Mouse (Mus musculus): Measurements from ENCODE around the gene Nusap1. TPM values are rescaled to one million over a fixed set of nuclear protein-coding genes. Genes with fewer than 3 reads are reported as not detected.

Gene Nusap1
- polyA plus RNA-seq (2014; fragmentation: Illumina TruSeq; extraction: RNeasy Lipid Tissue Mini Kit (QIAGEN cat#74804); ENCODE audit: low read depth, low replicate concordance), result 0.50 TPM

GRCm38 (mm10) chr2:119618199-119618982 is at the start of gene Nusap1, which contains the start of gene Oip5:
Gene Nusap1 (plus strand): TSS chr2:119618298.
Gene Oip5 (minus strand): TSS chr2:119618469.

GRCm38 (mm10) chr2:119662220-119663182 is 44.4 kb downstream of the Nusap1 start, which contains the start of gene Ndufaf1:
Gene Ndufaf1 (minus strand): TSS chr2:119662827.

GRCm38 (mm10) chr2:119674525-119675214 is 56.6 kb downstream of the Nusap1 start, which contains the start of gene Rtf1:
Gene Rtf1 (plus strand): TSS chr2:119675068.

Other genes starting within 250 kb of the Nusap1 start
- gene Ino80, start 140.6 kb upstream of the Nusap1 start, polyA plus RNA-seq (2014; fragmentation: Illumina TruSeq; extraction: RNeasy Lipid Tissue Mini Kit (QIAGEN cat#74804); ENCODE audit: low read depth, low replicate concordance), result 9.8 TPM
- gene Exd1, start 70.7 kb upstream of the Nusap1 start, polyA plus RNA-seq (2014; fragmentation: Illumina TruSeq; extraction: RNeasy Lipid Tissue Mini Kit (QIAGEN cat#74804); ENCODE audit: low read depth, low replicate concordance), result 0.34 TPM
- gene Chp1, start 70.6 kb upstream of the Nusap1 start, polyA plus RNA-seq (2014; fragmentation: Illumina TruSeq; extraction: RNeasy Lipid Tissue Mini Kit (QIAGEN cat#74804); ENCODE audit: low read depth, low replicate concordance), result 85.9 TPM
- gene Oip5, start 171 bp downstream of the Nusap1 start, polyA plus RNA-seq (2014; fragmentation: Illumina TruSeq; extraction: RNeasy Lipid Tissue Mini Kit (QIAGEN cat#74804); ENCODE audit: low read depth, low replicate concordance), result 0.45 TPM
- gene Ndufaf1, start 44.5 kb downstream of the Nusap1 start, polyA plus RNA-seq (2014; fragmentation: Illumina TruSeq; extraction: RNeasy Lipid Tissue Mini Kit (QIAGEN cat#74804); ENCODE audit: low read depth, low replicate concordance), result 79.5 TPM
- 19.4 TPM for gene Rtf1, start 56.8 kb downstream of the Nusap1 start, polyA plus RNA-seq (2014; fragmentation: Illumina TruSeq; extraction: RNeasy Lipid Tissue Mini Kit (QIAGEN cat#74804); ENCODE audit: low read depth, low replicate concordance)
- gene Itpka, start 124.0 kb downstream of the Nusap1 start, polyA plus RNA-seq (2014; fragmentation: Illumina TruSeq; extraction: RNeasy Lipid Tissue Mini Kit (QIAGEN cat#74804); ENCODE audit: low read depth, low replicate concordance), result 0.31 TPM
- not detected for gene Ltk, start 142.1 kb downstream of the Nusap1 start, polyA plus RNA-seq (2014; fragmentation: Illumina TruSeq; extraction: RNeasy Lipid Tissue Mini Kit (QIAGEN cat#74804); ENCODE audit: low read depth, low replicate concordance)
- gene Rpap1, start 169.2 kb downstream of the Nusap1 start, polyA plus RNA-seq (2014; fragmentation: Illumina TruSeq; extraction: RNeasy Lipid Tissue Mini Kit (QIAGEN cat#74804); ENCODE audit: low read depth, low replicate concordance), result 10.8 TPM
- gene Tyro3, start 179.4 kb downstream of the Nusap1 start, polyA plus RNA-seq (2014; fragmentation: Illumina TruSeq; extraction: RNeasy Lipid Tissue Mini Kit (QIAGEN cat#74804); ENCODE audit: low read depth, low replicate concordance), result 1.9 TPM